Mouse (Mus musculus) C2C12 (cell line): ENCODE measurements around the gene Fam167b. TPM values are rescaled to one million over a fixed set of nuclear protein-coding genes. Genes with fewer than 3 reads are reported as not detected.

Experiments used
- H3K27me3 ChIP-seq: one replicate; pipeline ENCODE4 v1.6.1; 2011; ENCODE audit not compliant: control insufficient read depth, insufficient read depth, insufficient read length
- H3K36me3 ChIP-seq: one replicate; pipeline ENCODE4 v1.6.1; 2011; ENCODE audit not compliant: control insufficient read depth, insufficient read depth
- H3K4me3 ChIP-seq: one replicate; pipeline ENCODE4 v1.5.1; 2011; ENCODE audit warnings: mild to moderate bottlenecking, control low read depth; ENCODE audit not compliant: poor library complexity, insufficient read depth, severe bottlenecking
- H3K79me2 ChIP-seq: one replicate; pipeline ENCODE4 v1.6.1; 2011; ENCODE audit not compliant: control insufficient read depth, insufficient read depth
- H3K79me3 ChIP-seq: one replicate; pipeline ENCODE4 v1.6.1; 2011; ENCODE audit warnings: low read depth, control low read depth
- H3ac ChIP-seq: one replicate; pipeline ENCODE3; 2011; ENCODE audit warnings: low read depth; ENCODE audit not compliant: control insufficient read depth, insufficient read length
- CEBPB ChIP-seq: IDR thresholded peaks from one replicate; pipeline ENCODE4 v1.6.1; 2011; ENCODE audit warnings: low read depth, mild to moderate bottlenecking, control low read depth, moderate library complexity
- CTCF ChIP-seq: IDR thresholded peaks from one replicate; pipeline ENCODE4 v1.5.1; 2011; ENCODE audit not compliant: control insufficient read depth, insufficient read depth, insufficient read length
- FOSL1 ChIP-seq: IDR thresholded peaks from one replicate; pipeline ENCODE4 v1.8.0; 2011; ENCODE audit warnings: mild to moderate bottlenecking, low read length; ENCODE audit not compliant: poor library complexity, insufficient read depth, severe bottlenecking
- MAX ChIP-seq: IDR thresholded peaks from one replicate; pipeline ENCODE4 v1.6.1; 2011; ENCODE audit warnings: mild to moderate bottlenecking, control low read depth
- MYOD1 ChIP-seq: IDR thresholded peaks from one replicate; pipeline ENCODE4 v1.6.1; 2011; ENCODE audit warnings: low read depth; ENCODE audit not compliant: control insufficient read depth, insufficient read length
- MYOG ChIP-seq: IDR thresholded peaks from one replicate; pipeline ENCODE4 v1.6.1; 2011; ENCODE audit not compliant: control insufficient read depth, insufficient read length; ENCODE audit errors: extremely low read depth
- USF1 ChIP-seq: IDR thresholded peaks from one replicate; pipeline ENCODE4 v1.6.1; 2011; ENCODE audit warnings: low read depth, mild to moderate bottlenecking, control low read depth, moderate library complexity
- polyA plus RNA-seq: library from polyadenylated mRNA; unstranded; fragments of >200 nt; fragmentation: generic; extraction: Trizol; gene quantifications from one replicate; pipeline ENCODE4 v1.2.1, GENCODE M21; 2012; ENCODE audit warnings: missing spikeins

The Fam167b gene
- polyA plus RNA-seq, 1 experiment = 0.27 TPM

GRCm38 (mm10) chr4:129582251-129582650, 3.9 kb upstream of the Fam167b start:
- Histone ChIP-seq H3K36me3 (no peaks in the 10 kb centered on the region), H3K27me3 (no peaks in the 10 kb centered on the region), H3ac (no peak overlapping the region), H3K4me3 (no peak overlapping the region), H3K79me2 (no peaks in the 10 kb centered on the region), H3K79me3 (no peaks in the 10 kb centered on the region)
- TF ChIP-seq MYOD1 (no peak), CTCF (no peak)

- Histone ChIP-seq H3K27me3 (no peaks in the 10 kb centered on the region), H3ac (no peak overlapping the region), H3K79me2 (no peaks in the 10 kb centered on the region), H3K4me3 (no peak overlapping the region), H3K36me3 (no peaks in the 10 kb centered on the region), H3K79me3 (no peaks in the 10 kb centered on the region)
- TF ChIP-seq CEBPB (no peak), CTCF (no peak), MYOG (no peak), USF1 (no peak), MYOD1 (no peak), MAX (no peak), FOSL1 (no peak)
Measured at GRCm38 (mm10) chr4:129580347-129580746, 2.0 kb upstream of the Fam167b start.

GRCm38 (mm10) chr4:129577688-129578087, 661 bp downstream of the Fam167b start:
- H3K79me3 ChIP-seq = no peaks in the 10 kb centered on the region
- no peak overlapping the region for H3K4me3 ChIP-seq
- H3ac ChIP-seq = no peak overlapping the region
- TF ChIP-seq USF1 = no peak
- TF ChIP-seq CTCF = no peak
- no peaks in the 10 kb centered on the region for H3K27me3 ChIP-seq
- no peaks in the 10 kb centered on the region for H3K79me2 ChIP-seq
- H3K36me3 ChIP-seq = no peaks in the 10 kb centered on the region

GRCm38 (mm10) chr4:129576863-129577491, 1.4 kb downstream of the Fam167b start:
- Histone ChIP-seq H3K36me3 (no peaks in the 10 kb centered on the region), H3K79me2 (no peaks in the 10 kb centered on the region), H3K27me3 (no peaks in the 10 kb centered on the region), H3K79me3 (no peaks in the 10 kb centered on the region), H3K4me3 (no peak overlapping the region), H3ac (no peak overlapping the region)
- TF ChIP-seq CTCF (peak; percentile 47), CEBPB (no peak)

- TF ChIP-seq FOSL1 (no peak), CEBPB (no peak), MAX (no peak), CTCF (no peak), USF1 (no peak), MYOG (no peak)
- no peaks in the 10 kb centered on the region for H3K36me3 ChIP-seq
- no peaks in the 10 kb centered on the region for H3K79me3 ChIP-seq
- no peaks in the 10 kb centered on the region for H3K27me3 ChIP-seq
- no peak overlapping the region for H3ac ChIP-seq
- H3K79me2 ChIP-seq = no peaks in the 10 kb centered on the region
- no peak overlapping the region for H3K4me3 ChIP-seq
Measured at GRCm38 (mm10) chr4:129575171-129575844, 3.0 kb downstream of the Fam167b start.

GRCm38 (mm10) chr4:129573430-129573829, 4.9 kb downstream of the Fam167b start, which contains the start of gene Lck:
Gene Lck, minus strand, starts transcription at chr4:129573641.
- H3K36me3 ChIP-seq = no peaks in the 10 kb centered on the region
- TF ChIP-seq FOSL1 (no peak), USF1 (no peak), CTCF (no peak), MYOG (no peak), MAX (no peak), CEBPB (no peak), MYOD1 (no peak)
- H3K4me3 ChIP-seq = no peak within 1 kb of the TSS
- H3K79me3 ChIP-seq = no peaks in the 10 kb centered on the region
- H3ac ChIP-seq = no peak within 1 kb of the TSS
- H3K79me2 ChIP-seq = no peaks in the 10 kb centered on the region
- no peaks in the 10 kb centered on the region for H3K27me3 ChIP-seq
